Mouse (Mus musculus): ENCODE data around the gene Yap1. TPM values are rescaled to one million over a fixed set of nuclear protein-coding genes. Genes with fewer than 3 reads are reported as not detected.
"Not testable (repeated sequence)": the region's sequence is repeated elsewhere in the genome, so short reads cannot be mapped to it uniquely, and the experiment has no call there.

Gene Yap1
- polyA plus RNA-seq, 1 experiment = 10.1 TPM

GRCm38 (mm10) chr9:7903825-7904224, 100.6 kb downstream of the Yap1 start:
- no peaks in the 10 kb centered on the region for H3K36me3 ChIP-seq (ENCODE audit: control insufficient read depth, insufficient read depth, low read length)
- TF ChIP-seq POLR2A (IDR thresholded peaks at IDR 0.05; ENCODE audit: low read depth, low read length) (no peak), CTCF (IDR thresholded peaks at IDR 0.05; ENCODE audit: extremely low read depth, insufficient read depth, insufficient read length, insufficient replicate concordance) (no peak)
- no peak overlapping the region for H3K27ac ChIP-seq (ENCODE audit: insufficient read depth, low read length)
- H3K4me3 ChIP-seq (ENCODE audit: extremely low read depth, insufficient read depth, insufficient read length) = no peak overlapping the region
- no peaks in the 10 kb centered on the region for H3K27me3 ChIP-seq (ENCODE audit: control insufficient read depth, insufficient read depth, low read length)
- H3K4me1 ChIP-seq (ENCODE audit: control insufficient read depth, insufficient read depth, insufficient read length) = no peaks in the 10 kb centered on the region
- no peak for DNase-seq (ENCODE audit: low read depth in 1 of 2, low spot score in 2 of 2)
- WGBS = 79% methylated on average over 5 of the region's 5 CpGs

GRCm38 (mm10) chr9:7903262-7903661, 101.1 kb downstream of the Yap1 start:
- no peak for DNase-seq (ENCODE audit: low read depth in 1 of 2, low spot score in 2 of 2)
- Histone ChIP-seq H3K36me3 (ENCODE audit: control insufficient read depth, insufficient read depth, low read length) (no peaks in the 10 kb centered on the region), H3K27me3 (ENCODE audit: control insufficient read depth, insufficient read depth, low read length) (no peaks in the 10 kb centered on the region), H3K4me1 (ENCODE audit: control insufficient read depth, insufficient read depth, insufficient read length) (no peaks in the 10 kb centered on the region), H3K4me3 (ENCODE audit: extremely low read depth, insufficient read depth, insufficient read length) (no peak overlapping the region), H3K27ac (ENCODE audit: insufficient read depth, low read length) (no peak overlapping the region)
- TF ChIP-seq CTCF (IDR thresholded peaks at IDR 0.05; ENCODE audit: extremely low read depth, insufficient read depth, insufficient read length, insufficient replicate concordance) = no peak
- no peak for TF ChIP-seq POLR2A (IDR thresholded peaks at IDR 0.05; ENCODE audit: low read depth, low read length)
- 81% methylated on average over 2 of the region's 2 CpGs for WGBS

GRCm38 (mm10) chr9:7902311-7902710, 102.1 kb downstream of the Yap1 start:
- Histone ChIP-seq H3K27me3 (ENCODE audit: control insufficient read depth, insufficient read depth, low read length) (no peaks in the 10 kb centered on the region), H3K4me3 (ENCODE audit: extremely low read depth, insufficient read depth, insufficient read length) (no peak overlapping the region), H3K36me3 (ENCODE audit: control insufficient read depth, insufficient read depth, low read length) (no peaks in the 10 kb centered on the region), H3K27ac (ENCODE audit: insufficient read depth, low read length) (no peak overlapping the region), H3K4me1 (ENCODE audit: control insufficient read depth, insufficient read depth, insufficient read length) (no peaks in the 10 kb centered on the region)
- no peak for TF ChIP-seq POLR2A (IDR thresholded peaks at IDR 0.05; ENCODE audit: low read depth, low read length)
- TF ChIP-seq CTCF (IDR thresholded peaks at IDR 0.05; ENCODE audit: extremely low read depth, insufficient read depth, insufficient read length, insufficient replicate concordance) = no peak
- WGBS = 85% methylated on average over 7 of the region's 7 CpGs
- no peak for DNase-seq (ENCODE audit: low read depth in 1 of 2, low spot score in 2 of 2)

DNA sequence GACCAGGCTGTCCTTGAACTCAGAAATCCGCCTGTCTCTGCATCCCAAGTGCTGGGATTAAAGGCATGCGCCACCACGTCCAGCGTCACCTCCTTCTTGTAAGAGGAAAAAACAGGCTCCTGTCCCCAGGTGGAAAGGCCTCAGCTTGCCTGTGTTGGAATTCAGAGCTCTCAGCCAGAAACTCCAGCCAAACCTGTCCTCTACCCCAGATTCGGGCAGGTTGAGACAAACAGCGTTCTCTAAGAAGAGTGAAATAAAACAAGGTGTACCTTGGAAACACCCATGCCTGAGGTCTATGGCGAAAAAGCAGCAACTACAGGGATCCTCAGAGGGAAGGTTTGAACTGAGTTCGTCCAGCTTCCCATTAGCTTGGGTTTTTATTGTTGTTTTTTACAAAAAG, 103.4 kb downstream of the Yap1 start:
- no peak for DNase-seq (ENCODE audit: low read depth in 1 of 2, low spot score in 2 of 2)
- Histone ChIP-seq H3K4me1 (ENCODE audit: control insufficient read depth, insufficient read depth, insufficient read length) (no peaks in the 10 kb centered on the region), H3K27me3 (ENCODE audit: control insufficient read depth, insufficient read depth, low read length) (no peaks in the 10 kb centered on the region), H3K36me3 (ENCODE audit: control insufficient read depth, insufficient read depth, low read length) (no peaks in the 10 kb centered on the region), H3K4me3 (ENCODE audit: extremely low read depth, insufficient read depth, insufficient read length) (no peak overlapping the region), H3K27ac (ENCODE audit: insufficient read depth, low read length) (no peak overlapping the region)
- 93% methylated on average over 8 of the region's 8 CpGs for WGBS
- no peak for TF ChIP-seq CTCF (IDR thresholded peaks at IDR 0.05; ENCODE audit: extremely low read depth, insufficient read depth, insufficient read length, insufficient replicate concordance)
- TF ChIP-seq POLR2A (IDR thresholded peaks at IDR 0.05; ENCODE audit: low read depth, low read length) = no peak

DNA sequence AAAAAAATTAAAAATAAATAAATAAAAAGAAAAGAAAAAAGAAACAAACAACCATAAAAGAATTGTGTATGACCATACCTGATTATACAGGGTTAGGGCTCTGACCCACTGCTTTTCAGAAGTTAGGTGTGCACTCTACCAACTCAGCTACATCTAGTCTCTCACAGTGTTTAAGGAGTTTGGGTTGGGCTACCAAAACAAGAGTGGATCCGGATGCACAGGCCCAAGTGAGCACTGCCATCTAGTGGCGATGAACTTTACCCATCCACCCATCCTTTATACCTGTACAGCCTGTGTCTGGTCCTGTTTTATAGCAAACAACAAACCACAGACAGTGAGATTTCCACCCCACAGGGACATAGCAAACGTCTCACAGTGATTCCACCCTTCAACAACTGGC, 106.9 kb downstream of the Yap1 start:
- peak; percentile 64 to 77 for DNase-seq (ENCODE audit: low read depth in 1 of 2, low spot score in 2 of 2)
- WGBS = 1% methylated on average over 3 of the region's 3 CpGs
- TF ChIP-seq CTCF (IDR thresholded peaks at IDR 0.05; ENCODE audit: extremely low read depth, insufficient read depth, insufficient read length, insufficient replicate concordance) (peak; percentile 86; the same call in 1 of the 2 replicates), POLR2A (IDR thresholded peaks at IDR 0.05; ENCODE audit: low read depth, low read length) (no peak)
- Histone ChIP-seq H3K4me3 (ENCODE audit: extremely low read depth, insufficient read depth, insufficient read length) (no peak overlapping the region), H3K27me3 (ENCODE audit: control insufficient read depth, insufficient read depth, low read length) (no peaks in the 10 kb centered on the region), H3K27ac (ENCODE audit: insufficient read depth, low read length) (no peak overlapping the region), H3K4me1 (ENCODE audit: control insufficient read depth, insufficient read depth, insufficient read length) (no peaks in the 10 kb centered on the region), H3K36me3 (ENCODE audit: control insufficient read depth, insufficient read depth, low read length) (no peaks in the 10 kb centered on the region)

DNA sequence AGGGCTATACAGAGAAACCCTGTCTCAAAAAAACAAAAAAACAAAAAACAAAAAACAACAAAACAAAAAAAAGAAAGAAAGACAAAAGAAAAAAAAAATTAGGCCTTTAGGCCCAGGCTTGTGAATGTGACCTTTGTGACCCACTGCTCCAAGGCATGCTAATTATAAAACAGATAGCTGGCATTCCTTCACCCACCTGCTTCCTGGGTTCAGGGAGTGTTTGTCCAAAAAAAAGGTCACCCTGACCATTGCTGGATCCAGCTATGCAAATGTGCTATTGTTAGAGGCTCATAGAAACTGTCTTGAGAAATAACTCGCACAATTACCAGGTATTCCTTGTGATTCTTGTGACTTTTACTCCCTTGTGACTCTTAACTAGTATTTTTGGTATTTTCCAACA, 112.6 kb downstream of the Yap1 start:
- H3K27me3 ChIP-seq (ENCODE audit: control insufficient read depth, insufficient read depth, low read length); H3K27ac ChIP-seq (ENCODE audit: insufficient read depth, low read length); H3K4me3 ChIP-seq (ENCODE audit: extremely low read depth, insufficient read depth, insufficient read length); H3K4me1 ChIP-seq (ENCODE audit: control insufficient read depth, insufficient read depth, insufficient read length); H3K36me3 ChIP-seq (ENCODE audit: control insufficient read depth, insufficient read depth, low read length); DNase-seq (ENCODE audit: low read depth in 1 of 2, low spot score in 2 of 2): not testable (repeated sequence)
- WGBS = 97% methylated on average over 1 of the region's 1 CpGs

GRCm38 (mm10) chr9:7891177-7891576, 113.2 kb downstream of the Yap1 start:
- Histone ChIP-seq H3K36me3 (ENCODE audit: control insufficient read depth, insufficient read depth, low read length) (no peaks in the 10 kb centered on the region), H3K4me1 (ENCODE audit: control insufficient read depth, insufficient read depth, insufficient read length) (no peaks in the 10 kb centered on the region), H3K27me3 (ENCODE audit: control insufficient read depth, insufficient read depth, low read length) (no peaks in the 10 kb centered on the region), H3K4me3 (ENCODE audit: extremely low read depth, insufficient read depth, insufficient read length) (no peak overlapping the region), H3K27ac (ENCODE audit: insufficient read depth, low read length) (no peak overlapping the region)
- TF ChIP-seq POLR2A (IDR thresholded peaks at IDR 0.05; ENCODE audit: low read depth, low read length) (no peak), CTCF (IDR thresholded peaks at IDR 0.05; ENCODE audit: extremely low read depth, insufficient read depth, insufficient read length, insufficient replicate concordance) (no peak)
- WGBS = 83% methylated on average over 1 of the region's 1 CpGs
- no peak for DNase-seq (ENCODE audit: low read depth in 1 of 2, low spot score in 2 of 2)
